Mouse (Mus musculus) testis, adult 2 months (tissue): ENCODE measurements around the gene Junb.

Source experiments
- CTCF ChIP-seq: fragments of 200-500 bp; IDR thresholded peaks from 2 replicates; pipeline ENCODE4 v1.5.1; 2012; ENCODE audit warnings: low read depth, mild to moderate bottlenecking, inconsistent platforms, low read length, moderate library complexity; ENCODE audit not compliant: control insufficient read depth, insufficient read depth, insufficient replicate concordance
- POLR2A ChIP-seq: fragments of 200-500 bp; IDR thresholded peaks from 2 replicates; pipeline ENCODE4 v1.6.1; 2012; ENCODE audit warnings: low read depth, mild to moderate bottlenecking, inconsistent platforms, low read length, moderate library complexity; ENCODE audit not compliant: control insufficient read depth

GRCm38 (mm10) chr8:84936041-84936961 lies 42.2 kb downstream of the Junb start:
- TF ChIP-seq CTCF, result no peak
- no peak for TF ChIP-seq POLR2A
